Mouse (Mus musculus) kidney, embryonic 14.5 days (tissue): ENCODE results near the gene Ssbp4. TPM values are rescaled to one million over a fixed set of nuclear protein-coding genes. Genes with fewer than 3 reads are reported as not detected.
A peak's percentile ranks its signal among the peaks of the same experiment; 100 is the strongest.
"Not testable (repeated sequence)": the region's sequence is repeated elsewhere in the genome, so short reads cannot be mapped to it uniquely, and the experiment has no call there.

Experiments
- ATAC-seq: fragments of 200-750 bp; cut with Nextera tagmentation; 2 replicates; pipeline ENCODE4 v1.8.0; 2017; ENCODE audit warnings: moderate number of reproducible peaks, mild to moderate bottlenecking, moderate TSS enrichment, moderate library complexity; ENCODE audit not compliant: low FRiP score, low TSS enrichment
- H3K27ac ChIP-seq: fragments of 300-500 bp; sonication (generic); 2 replicates; pipeline ENCODE4 v1.5.1; 2014; ENCODE audit warnings: low read depth, mild to moderate bottlenecking, low read length, moderate library complexity, mixed read lengths
- H3K27me3 ChIP-seq: fragments of 300-500 bp; sonication (generic); 2 replicates; pipeline ENCODE4 v1.6.1; 2014; ENCODE audit warnings: mild to moderate bottlenecking, low read length; ENCODE audit not compliant: control insufficient read depth, insufficient read depth
- H3K36me3 ChIP-seq: fragments of 300-500 bp; sonication (generic); 2 replicates; pipeline ENCODE4 v1.6.1; 2014; ENCODE audit warnings: low read length, mixed read lengths; ENCODE audit not compliant: control insufficient read depth, insufficient read depth
- H3K4me1 ChIP-seq: fragments of 300-500 bp; sonication (generic); 2 replicates; pipeline ENCODE4 v1.6.1; 2014; ENCODE audit warnings: low read length, mixed read lengths; ENCODE audit not compliant: control insufficient read depth, insufficient read depth
- H3K4me2 ChIP-seq: fragments of 300-500 bp; sonication (generic); replicated peaks from 2 replicates; pipeline ENCODE4 v1.6.1; 2014; ENCODE audit warnings: low read depth, mild to moderate bottlenecking, low read length
- H3K4me3 ChIP-seq: fragments of 300-500 bp; sonication (generic); 2 replicates; pipeline ENCODE4 v1.5.1; 2014; ENCODE audit warnings: mild to moderate bottlenecking, low read length
- H3K9ac ChIP-seq: fragments of 300-500 bp; sonication (generic); 2 replicates; pipeline ENCODE4 v1.6.1; 2014; ENCODE audit warnings: low read depth, mild to moderate bottlenecking, low read length, moderate library complexity
- H3K9me3 ChIP-seq: fragments of 300-500 bp; sonication (generic); 2 replicates; pipeline ENCODE4 v1.6.1; 2016; ENCODE audit warnings: low read length; ENCODE audit not compliant: control insufficient read depth
- whole genome bisulfite sequencing: fragments of 180-500 bp; shearing (Covaris S2); extraction: QIAGEN DNeasy Blood & Tissue Kit; methylation state at CpG from one replicate; pipeline ENCODE4 v1.1.7; 2014; 5-methylcytosine and 5-hydroxymethylcytosine counted together
- polyA plus RNA-seq: library from polyadenylated mRNA; unstranded; fragments of >200 nt; fragmentation: Nextera tagmentation; extraction: Ambion mirVana; gene quantifications from 2 replicates; pipeline ENCODE4 v1.2.1, GENCODE M21; 2014

The Ssbp4 gene
- polyA plus RNA-seq, 1 experiment from 2014 or later = 172 TPM

- 32% methylated on average over 8 of the region's 8 CpGs for WGBS
- H3K36me3 ChIP-seq = peaks cover 50% of the 10 kb centered on the region
- H3K9ac ChIP-seq = 0 out of 2 replicates have a peak overlapping the region, but pooled peaks have one; percentile 73
- peak overlapping the region; percentile 61; the same call in 1 of the 2 replicates for H3K4me3 ChIP-seq
- peak overlapping the region; percentile 76; the same call in 1 of the 2 replicates for H3K27ac ChIP-seq
- H3K4me2 ChIP-seq = peak overlapping the region; percentile 93
- no peaks in the 10 kb centered on the region for H3K27me3 ChIP-seq
- ATAC-seq = no peak
- H3K4me1 ChIP-seq = peaks cover 37% of the 10 kb centered on the region
- H3K9me3 ChIP-seq = no peaks in the 10 kb centered on the region
Measured at GRCm38 (mm10) chr8:70593173-70593572, 15.5 kb downstream of the Ssbp4 start.

DNA sequence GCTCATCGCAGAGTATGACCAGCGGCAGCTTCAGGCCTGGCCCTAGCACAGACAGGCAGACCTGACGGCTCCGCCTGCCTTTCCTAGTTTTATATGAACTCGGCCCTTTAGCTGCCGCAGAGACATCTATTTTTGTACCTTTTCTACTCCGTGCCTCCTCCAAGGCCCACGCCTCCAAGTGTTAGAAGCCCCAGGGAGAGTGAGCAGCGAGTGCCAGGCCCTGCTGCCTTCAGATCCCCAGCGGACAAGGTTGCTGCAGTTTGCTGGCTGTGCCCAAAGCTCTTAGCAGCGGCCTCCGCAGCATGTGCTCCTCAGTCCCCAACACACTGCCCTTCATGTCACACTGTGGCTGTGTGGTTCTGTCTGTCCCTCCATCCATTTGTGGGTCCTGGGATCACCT is 17.1 kb downstream of the Ssbp4 start:
- Histone ChIP-seq H3K4me3 (no peak overlapping the region), H3K9me3 (no peaks in the 10 kb centered on the region), H3K36me3 (peaks cover 53% of the 10 kb centered on the region), H3K27me3 (no peaks in the 10 kb centered on the region), H3K4me1 (peaks cover 22% of the 10 kb centered on the region), H3K27ac (no peak overlapping the region), H3K4me2 (no peak overlapping the region), H3K9ac (no peak overlapping the region)
- no peak for ATAC-seq
- 91% methylated on average over 12 of the region's 12 CpGs for WGBS

GRCm38 (mm10) chr8:70587955-70588354 is 20.7 kb downstream of the Ssbp4 start:
- not testable (repeated sequence) for H3K27me3 ChIP-seq, ATAC-seq, H3K9me3 ChIP-seq, H3K9ac ChIP-seq, H3K4me2 ChIP-seq, H3K4me3 ChIP-seq, H3K4me1 ChIP-seq, H3K27ac ChIP-seq
- 91% methylated on average over 4 of the region's 4 CpGs for WGBS
- peaks cover 67% of the 10 kb centered on the region for H3K36me3 ChIP-seq

DNA sequence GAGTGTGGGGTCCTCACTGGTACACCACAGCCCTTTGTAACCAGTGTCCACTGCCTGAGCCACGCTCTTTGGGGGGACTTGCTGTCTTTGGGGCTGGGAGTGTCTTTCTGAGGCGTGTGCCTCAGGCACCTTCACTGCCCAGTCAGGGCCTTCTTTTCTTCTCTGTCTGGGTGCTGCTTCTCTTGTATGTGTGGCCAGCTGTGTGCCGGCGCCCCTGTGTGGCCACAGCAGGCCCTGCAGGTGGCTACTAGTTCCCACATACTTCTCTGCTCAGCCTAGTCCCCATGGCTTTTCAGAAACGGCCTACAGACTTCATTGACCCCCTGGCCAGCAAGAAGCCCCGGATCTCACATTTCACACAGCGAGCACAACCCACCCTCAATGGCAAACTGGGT is 23.4 kb downstream of the Ssbp4 start:
- Histone ChIP-seq H3K9ac (no peak overlapping the region), H3K9me3 (no peaks in the 10 kb centered on the region), H3K27me3 (no peaks in the 10 kb centered on the region), H3K4me1 (no peaks in the 10 kb centered on the region), H3K36me3 (peaks cover 78% of the 10 kb centered on the region), H3K4me2 (no peak overlapping the region), H3K4me3 (no peak overlapping the region), H3K27ac (no peak overlapping the region)
- ATAC-seq = peak; percentile 60; the same call in 1 of the 2 replicates
- WGBS = 40% methylated on average over 7 of the region's 7 CpGs

DNA sequence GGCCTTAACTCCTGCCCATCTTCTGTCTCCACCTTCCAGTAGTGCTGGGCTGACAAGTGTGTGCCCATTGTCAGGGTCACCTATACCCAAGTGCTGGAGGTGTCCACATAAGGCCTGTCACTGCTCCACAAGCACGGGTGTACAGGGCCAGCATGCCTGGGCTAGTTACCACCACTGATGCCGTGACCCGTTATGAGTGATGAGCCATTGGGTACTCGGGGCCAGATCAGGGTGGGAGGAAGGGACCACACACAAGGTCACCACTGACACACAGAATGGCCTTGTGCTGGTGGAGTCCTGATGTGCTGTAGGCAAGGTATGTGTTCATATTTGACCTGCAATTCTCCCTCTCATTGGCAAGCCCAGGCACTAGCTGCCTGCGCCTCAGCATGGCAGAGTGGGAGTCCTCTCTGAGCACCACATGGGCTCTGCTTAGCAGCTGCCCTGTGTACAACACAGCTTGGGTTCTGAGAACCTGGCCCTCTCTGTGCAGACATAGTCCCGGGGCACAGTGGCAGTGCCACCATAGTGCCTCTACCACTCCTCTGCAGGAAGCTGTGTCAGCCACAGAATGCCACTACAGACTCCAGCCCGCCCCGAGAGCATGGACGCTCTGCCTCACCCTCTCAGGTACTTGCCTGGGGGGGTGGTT is 23.9 kb downstream of the Ssbp4 start:
- H3K9me3 ChIP-seq = no peaks in the 10 kb centered on the region
- H3K4me3 ChIP-seq = no peak overlapping the region
- no peak overlapping the region for H3K9ac ChIP-seq
- H3K27ac ChIP-seq = no peak overlapping the region
- 91% methylated on average over 9 of the region's 9 CpGs for WGBS
- no peaks in the 10 kb centered on the region for H3K4me1 ChIP-seq
- H3K36me3 ChIP-seq = peaks cover 80% of the 10 kb centered on the region
- ATAC-seq = peak; percentile 24; the same call in 1 of the 2 replicates
- H3K4me2 ChIP-seq = no peak overlapping the region
- H3K27me3 ChIP-seq = no peaks in the 10 kb centered on the region

GRCm38 (mm10) chr8:70583476-70584387 is 24.9 kb downstream of the Ssbp4 start:
- Histone ChIP-seq H3K27ac (no peak overlapping the region), H3K4me3 (no peak overlapping the region), H3K27me3 (no peaks in the 10 kb centered on the region), H3K4me1 (no peaks in the 10 kb centered on the region), H3K9me3 (no peaks in the 10 kb centered on the region), H3K4me2 (no peak overlapping the region), H3K9ac (no peak overlapping the region), H3K36me3 (peaks cover 77% of the 10 kb centered on the region)
- 88% methylated on average over 18 of the region's 18 CpGs for WGBS
- no peak for ATAC-seq

DNA sequence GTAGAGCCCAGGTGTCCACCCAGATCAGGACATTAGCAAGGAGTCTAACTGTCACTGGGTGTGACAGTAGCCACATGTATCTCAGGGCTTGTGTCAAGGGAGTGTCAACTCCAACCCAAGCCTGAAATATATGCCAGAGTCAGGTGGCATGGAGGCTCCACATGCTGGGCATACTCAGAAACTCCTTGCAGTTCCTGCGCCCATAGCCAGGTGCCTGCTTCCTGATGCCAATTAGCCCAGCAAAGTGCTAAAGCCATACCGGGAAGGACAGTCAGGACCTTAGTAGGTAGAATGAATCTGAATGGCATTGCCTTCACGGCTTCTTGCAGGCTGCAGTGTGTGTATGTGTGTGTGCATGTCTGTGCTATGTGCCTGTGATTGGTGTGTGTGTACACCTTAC is 31.5 kb downstream of the Ssbp4 start:
- no peaks in the 10 kb centered on the region for H3K4me1 ChIP-seq
- H3K9ac ChIP-seq = no peak overlapping the region
- no peak overlapping the region for H3K4me2 ChIP-seq
- WGBS = 95% methylated on average over 3 of the region's 3 CpGs
- peaks cover 44% of the 10 kb centered on the region for H3K36me3 ChIP-seq
- no peak overlapping the region for H3K27ac ChIP-seq
- ATAC-seq = no peak
- no peak overlapping the region for H3K4me3 ChIP-seq
- no peaks in the 10 kb centered on the region for H3K27me3 ChIP-seq
- H3K9me3 ChIP-seq = no peaks in the 10 kb centered on the region

- no peak overlapping the region for H3K27ac ChIP-seq
- no peaks in the 10 kb centered on the region for H3K4me1 ChIP-seq
- H3K9me3 ChIP-seq = no peaks in the 10 kb centered on the region
- no peak for ATAC-seq
- no peak overlapping the region for H3K9ac ChIP-seq
- no peak overlapping the region for H3K4me3 ChIP-seq
- peaks cover 22% of the 10 kb centered on the region for H3K36me3 ChIP-seq
- H3K27me3 ChIP-seq = no peaks in the 10 kb centered on the region
- 70% methylated on average over 4 of the region's 4 CpGs for WGBS
- H3K4me2 ChIP-seq = no peak overlapping the region
Measured at GRCm38 (mm10) chr8:70574915-70575314, 33.8 kb downstream of the Ssbp4 start.

DNA sequence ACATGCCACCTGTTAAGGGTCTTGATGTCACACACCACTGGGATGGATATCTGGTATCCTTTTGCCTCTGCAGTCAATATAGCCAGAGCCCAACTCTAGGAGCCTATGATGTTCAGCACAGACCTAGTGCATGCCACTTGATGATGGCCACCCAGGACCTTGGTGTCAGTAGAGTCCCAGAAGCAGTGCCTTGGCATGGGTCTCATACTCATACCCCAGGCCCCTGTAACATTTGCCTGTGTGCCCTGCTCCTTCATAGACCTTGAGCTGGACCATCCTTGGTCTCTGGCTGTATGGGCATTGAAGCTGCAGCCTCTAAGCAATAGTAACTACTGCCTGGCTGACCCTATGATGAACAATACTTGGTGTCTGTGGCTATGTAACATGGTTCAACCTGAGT is 34.4 kb downstream of the Ssbp4 start:
- H3K4me1 ChIP-seq = no peaks in the 10 kb centered on the region
- peaks cover 20% of the 10 kb centered on the region for H3K36me3 ChIP-seq
- ATAC-seq = no peak
- H3K27me3 ChIP-seq = no peaks in the 10 kb centered on the region
- no peak overlapping the region for H3K4me3 ChIP-seq
- H3K27ac ChIP-seq = no peak overlapping the region
- H3K9me3 ChIP-seq = no peaks in the 10 kb centered on the region
- H3K4me2 ChIP-seq = no peak overlapping the region
- H3K9ac ChIP-seq = no peak overlapping the region
